Mouse (Mus musculus): Measurements from ENCODE around the gene Aacs. TPM values are rescaled to one million over a fixed set of nuclear protein-coding genes. Genes with fewer than 3 reads are reported as not detected.
"Not testable (repeated sequence)": the region's sequence is repeated elsewhere in the genome, so short reads cannot be mapped to it uniquely, and the experiment has no call there.

Gene Aacs
- 1 to 10 TPM; 2.2 to 4.3 (median 3.1) TPM for total RNA-seq (2022)

- DNase-seq (ENCODE audit: low spot score), result peak; percentile 97
These were observed at the start of gene Aacs for GRCm38 (mm10) chr5:125475601-125476285. Aacs (plus strand) TSS chr5:125475814.

GRCm38 (mm10) chr5:125426343-125426742 lies 49.3 kb upstream of the Aacs start:
- DNase-seq (ENCODE audit: low spot score), result no peak

- not testable (repeated sequence) for DNase-seq (ENCODE audit: low spot score)
These were observed 43.3 kb upstream of the Aacs start for GRCm38 (mm10) chr5:125432324-125432723.

GRCm38 (mm10) chr5:125433793-125434337 lies 41.7 kb upstream of the Aacs start, which contains the start of gene Dhx37:
Dhx37 (minus strand) TSS chr5:125434121.
- peak; percentile 92 for DNase-seq (ENCODE audit: low spot score)

GRCm38 (mm10) chr5:125434347-125434746 lies 41.3 kb upstream of the Aacs start:
- DNase-seq (ENCODE audit: low spot score), result not testable (repeated sequence)

GRCm38 (mm10) chr5:125440583-125441233 lies 34.9 kb upstream of the Aacs start:
- DNase-seq (ENCODE audit: low spot score), result no peak

- peak; percentile 36 for DNase-seq (ENCODE audit: low spot score)
These were observed 34.1 kb upstream of the Aacs start, which contains the start of gene Bri3bp for GRCm38 (mm10) chr5:125441234-125442114. Bri3bp (plus strand) TSS chr5:125441568.

GRCm38 (mm10) chr5:125442136-125442995 lies 33.2 kb upstream of the Aacs start:
- DNase-seq (ENCODE audit: low spot score), result no peak

GRCm38 (mm10) chr5:125443335-125443734 lies 32.3 kb upstream of the Aacs start:
- no peak for DNase-seq (ENCODE audit: low spot score)

GRCm38 (mm10) chr5:125443915-125444314 lies 31.7 kb upstream of the Aacs start:
- DNase-seq (ENCODE audit: low spot score), result no peak

GRCm38 (mm10) chr5:125444554-125444953 lies 31.1 kb upstream of the Aacs start:
- DNase-seq (ENCODE audit: low spot score), result no peak

- no peak for DNase-seq (ENCODE audit: low spot score)
These were observed 29.3 kb upstream of the Aacs start for GRCm38 (mm10) chr5:125446344-125446743.

- DNase-seq (ENCODE audit: low spot score), result peak; percentile 63
These were observed 27.6 kb upstream of the Aacs start for GRCm38 (mm10) chr5:125448026-125448425.

- DNase-seq (ENCODE audit: low spot score), result no peak
These were observed 27.0 kb upstream of the Aacs start for GRCm38 (mm10) chr5:125448631-125449030.

- no peak for DNase-seq (ENCODE audit: low spot score)
These were observed 26.3 kb upstream of the Aacs start for GRCm38 (mm10) chr5:125449306-125449705.

GRCm38 (mm10) chr5:125452573-125452972 lies 23.0 kb upstream of the Aacs start:
- DNase-seq (ENCODE audit: low spot score), result no peak

GRCm38 (mm10) chr5:125456100-125456499 lies 19.5 kb upstream of the Aacs start:
- no peak for DNase-seq (ENCODE audit: low spot score)

GRCm38 (mm10) chr5:125457538-125457937 lies 18.1 kb upstream of the Aacs start:
- no peak for DNase-seq (ENCODE audit: low spot score)

GRCm38 (mm10) chr5:125460574-125460973 lies 15.0 kb upstream of the Aacs start:
- DNase-seq (ENCODE audit: low spot score), result no peak

- DNase-seq (ENCODE audit: low spot score), result peak; percentile 34
These were observed 13.7 kb upstream of the Aacs start for GRCm38 (mm10) chr5:125461868-125462445.

Data from heart, adult 8-10 months (tissue).